Mouse (Mus musculus): ENCODE measurements around the gene Myo9b. TPM values are rescaled to one million over a fixed set of nuclear protein-coding genes. Genes with fewer than 3 reads are reported as not detected.
"Not testable (repeated sequence)": the region's sequence is repeated elsewhere in the genome, so short reads cannot be mapped to it uniquely, and the experiment has no call there.

Gene Myo9b
- 23.0 and 26.7 TPM in 2 replicates for polyA plus RNA-seq (2016; fragmentation: Nextera tagmentation; extraction: Ambion mirVana)

DNA sequence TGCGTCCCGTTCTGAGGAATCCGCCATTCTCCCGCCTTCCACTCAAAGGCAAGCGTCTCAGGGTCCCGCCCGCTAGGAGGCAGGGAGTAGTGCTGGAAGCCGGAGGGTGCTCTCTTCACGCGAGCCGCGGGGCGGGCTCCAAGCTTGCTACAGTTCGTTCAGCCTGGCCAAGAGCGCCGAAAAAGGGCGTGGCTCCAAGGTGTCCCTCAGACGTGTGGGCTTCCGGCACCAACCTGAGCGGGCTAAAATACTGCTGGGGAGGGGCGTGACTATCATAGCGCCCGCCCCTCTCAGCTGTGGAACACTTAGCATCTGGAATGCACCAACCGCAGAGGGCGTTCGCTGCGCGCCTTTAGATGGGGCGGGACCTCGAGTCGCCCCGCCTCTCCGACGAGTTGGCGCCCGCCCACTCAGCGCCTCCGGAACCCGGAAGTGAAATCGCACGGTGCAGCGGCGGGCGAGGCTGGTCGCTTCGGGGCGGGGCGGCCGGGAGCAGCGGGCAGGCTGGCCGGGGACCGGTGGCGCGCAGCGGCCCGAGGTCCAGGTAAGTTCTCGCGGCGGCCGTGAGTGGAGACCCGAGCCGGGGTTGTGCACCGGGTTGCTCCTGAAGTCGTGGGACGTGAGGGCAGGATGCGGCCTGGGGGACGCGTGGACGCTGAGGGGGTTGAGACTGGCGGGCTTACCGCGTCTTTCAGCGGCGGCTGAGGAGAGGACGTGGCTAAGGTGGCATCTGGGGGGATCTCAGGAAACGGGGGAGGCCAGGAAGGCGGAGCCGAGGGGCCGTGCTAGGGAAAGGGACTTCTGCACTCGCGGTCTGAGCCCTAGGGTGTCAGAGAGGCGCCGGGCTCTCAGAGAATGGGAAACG, at the start of gene Myo9b, which contains the start of gene Haus8:
Gene Myo9b, plus strand, starts transcription at position 429 of the 865 bp plus-strand sequence.
Gene Haus8, minus strand, starts transcription at position 649 of the 865 bp plus-strand sequence.
- WGBS, result under 1% methylated on average over 84 of the region's 84 CpGs
- peak; percentile 99 for DNase-seq (ENCODE audit: low spot score)
- Histone ChIP-seq H3K9me3 (no peaks in the 10 kb centered on the region), H3K27me3 (ENCODE audit: insufficient read depth, poor library complexity, severe bottlenecking) (no peaks in the 10 kb centered on the region), H3K36me3 (peaks cover 15% of the 10 kb centered on the region), H3K4me1 (peaks cover 45% of the 10 kb centered on the region), H3K27ac (peak within 1 kb of the TSS; percentile 93), H3K4me3 (peak within 1 kb of the TSS; percentile 89)

DNA sequence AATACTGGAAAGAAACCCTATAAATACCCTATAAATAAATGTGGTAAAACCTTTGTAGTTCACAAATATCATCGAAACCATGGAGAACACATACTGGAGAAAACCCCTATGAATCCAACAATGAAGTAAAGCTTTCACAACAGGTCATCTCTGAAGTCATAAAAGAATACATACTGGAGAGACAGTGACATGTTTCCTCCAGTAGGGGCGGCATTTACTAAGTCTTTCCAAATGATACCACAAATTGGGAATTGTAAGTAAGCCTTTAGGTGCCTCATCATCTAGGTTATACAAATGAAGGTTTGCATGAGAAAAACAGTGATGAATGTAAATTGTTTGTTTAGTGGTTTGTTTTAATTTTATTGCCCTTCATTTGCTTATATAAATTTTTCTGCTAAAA, 48.0 kb upstream of the Myo9b start:
- no peaks in the 10 kb centered on the region for H3K4me1 ChIP-seq
- no peaks in the 10 kb centered on the region for H3K27me3 ChIP-seq (ENCODE audit: insufficient read depth, poor library complexity, severe bottlenecking)
- no peak for DNase-seq (ENCODE audit: low spot score)
- H3K4me3 ChIP-seq, result no peak overlapping the region
- WGBS, result 39% methylated on average over 2 of the region's 2 CpGs
- no peak overlapping the region for H3K27ac ChIP-seq
- H3K9me3 ChIP-seq, result no peaks in the 10 kb centered on the region
- no peaks in the 10 kb centered on the region for H3K36me3 ChIP-seq

DNA sequence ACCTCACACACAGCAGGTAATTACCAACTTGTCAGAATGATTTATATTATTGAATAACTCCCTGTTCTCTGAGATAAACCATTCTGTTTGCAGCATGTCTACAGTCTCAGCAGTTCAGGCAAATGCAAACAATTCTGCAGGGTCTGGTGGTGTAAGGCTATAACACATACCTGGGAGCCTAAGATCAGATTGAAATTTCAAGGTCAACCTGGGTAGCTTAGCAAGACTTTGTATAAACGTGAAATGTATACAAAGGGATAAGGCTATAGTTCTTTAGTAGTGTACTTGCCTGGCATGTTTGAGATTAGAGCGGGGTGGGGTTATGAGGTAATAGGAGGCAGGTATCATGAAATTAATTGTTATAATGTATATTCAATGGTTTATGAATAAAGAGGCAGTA, 29.8 kb upstream of the Myo9b start:
- Histone ChIP-seq H3K27ac (no peak overlapping the region), H3K4me3 (no peak overlapping the region), H3K36me3 (no peaks in the 10 kb centered on the region), H3K27me3 (ENCODE audit: insufficient read depth, poor library complexity, severe bottlenecking) (no peaks in the 10 kb centered on the region), H3K9me3 (no peaks in the 10 kb centered on the region), H3K4me1 (no peaks in the 10 kb centered on the region)
- DNase-seq (ENCODE audit: low spot score), result no peak
- WGBS, result 69% methylated on average over 2 of the region's 2 CpGs

DNA sequence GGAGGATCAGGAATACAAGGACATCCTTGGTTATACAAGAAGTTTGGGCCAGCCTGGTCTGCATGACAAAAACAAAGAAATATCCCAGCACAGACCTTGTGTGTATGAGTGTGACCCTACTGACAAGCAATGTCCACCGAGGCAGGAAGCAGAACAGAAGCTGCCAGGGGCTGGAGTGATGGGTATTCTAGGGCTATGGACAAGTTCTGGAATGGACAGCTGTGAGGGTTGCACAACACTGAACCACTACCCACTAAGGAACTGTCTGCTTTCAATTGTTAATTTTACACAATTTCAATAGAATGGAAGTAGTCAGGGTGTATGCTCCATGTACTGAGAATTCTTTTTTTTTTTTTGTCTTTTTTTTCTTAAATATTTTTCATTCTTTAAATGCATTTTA, 24.3 kb upstream of the Myo9b start:
- Histone ChIP-seq H3K27me3 (ENCODE audit: insufficient read depth, poor library complexity, severe bottlenecking) (no peaks in the 10 kb centered on the region), H3K27ac (no peak overlapping the region), H3K4me3 (no peak overlapping the region), H3K36me3 (peaks cover 26% of the 10 kb centered on the region), H3K9me3 (no peaks in the 10 kb centered on the region), H3K4me1 (no peaks in the 10 kb centered on the region)
- WGBS, result 96% methylated on average over 1 of the region's 1 CpGs
- DNase-seq (ENCODE audit: low spot score), result no peak

DNA sequence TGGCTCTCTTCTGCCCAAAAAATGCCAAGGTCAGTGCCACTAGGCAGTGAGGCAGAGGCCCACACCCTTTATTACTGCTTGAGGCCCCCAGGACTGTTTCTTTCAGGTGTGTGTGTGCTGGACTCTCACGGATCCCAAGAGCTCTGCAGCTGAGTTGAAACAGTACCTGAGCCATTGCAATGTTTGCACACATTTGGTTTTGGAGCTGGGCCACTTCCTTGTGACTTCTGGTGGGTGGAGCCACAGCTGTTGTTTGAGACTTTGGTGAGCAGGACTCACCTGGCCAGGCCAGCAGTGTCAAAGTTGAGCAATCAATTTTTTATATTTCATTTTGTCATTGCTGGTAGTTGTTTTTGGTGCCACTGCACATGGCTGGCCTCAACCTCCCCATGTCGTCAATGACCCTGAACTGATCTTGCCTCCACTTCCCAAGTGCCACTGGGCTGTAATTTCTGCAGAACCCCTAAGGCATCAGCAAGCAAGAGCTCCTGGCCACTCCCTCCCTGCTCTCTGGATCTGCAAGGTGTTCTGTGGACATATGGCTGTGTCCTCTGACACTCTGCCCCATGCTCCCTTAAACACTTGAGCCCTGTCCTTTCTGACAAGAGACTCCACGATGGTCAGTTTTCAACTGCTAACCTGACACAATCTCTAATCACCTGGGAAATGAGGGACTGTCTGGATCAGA, 15.8 kb upstream of the Myo9b start:
- WGBS, result 88% methylated on average over 3 of the region's 3 CpGs
- no peak for DNase-seq (ENCODE audit: low spot score)

DNA sequence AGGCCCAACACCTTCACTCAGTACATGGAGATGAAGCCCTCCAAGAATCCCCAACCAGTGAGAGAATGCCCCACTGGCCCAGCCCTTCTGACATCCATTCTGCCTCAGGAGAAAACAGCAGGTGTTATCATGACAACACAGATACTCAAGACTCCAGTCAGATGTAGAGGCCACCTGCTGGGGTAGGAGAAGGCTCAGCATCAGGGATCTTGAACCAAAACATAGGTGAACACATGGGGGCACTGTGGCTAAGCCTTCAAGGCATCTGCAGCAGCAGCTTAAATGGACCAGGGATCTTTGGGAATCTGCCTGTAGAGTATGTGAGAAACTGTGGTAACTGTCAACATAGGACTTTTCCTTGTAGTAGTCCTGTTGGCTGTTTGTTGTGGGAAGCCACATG, 11.3 kb upstream of the Myo9b start:
- Histone ChIP-seq H3K27ac (no peak overlapping the region), H3K27me3 (ENCODE audit: insufficient read depth, poor library complexity, severe bottlenecking) (no peaks in the 10 kb centered on the region), H3K4me3 (no peak overlapping the region), H3K9me3 (no peaks in the 10 kb centered on the region), H3K4me1 (no peaks in the 10 kb centered on the region), H3K36me3 (peaks cover 56% of the 10 kb centered on the region)
- no peak for DNase-seq (ENCODE audit: low spot score)

More for the DNA sequence above, 15.8 kb upstream of the Myo9b start:
- H3K9me3 ChIP-seq, result no peaks in the 10 kb centered on the region
- no peaks in the 10 kb centered on the region for H3K4me1 ChIP-seq
- peaks cover 70% of the 10 kb centered on the region for H3K36me3 ChIP-seq
- no peak overlapping the region for H3K27ac ChIP-seq
- H3K27me3 ChIP-seq (ENCODE audit: insufficient read depth, poor library complexity, severe bottlenecking), result no peaks in the 10 kb centered on the region
- H3K4me3 ChIP-seq, result no peak overlapping the region

DNA sequence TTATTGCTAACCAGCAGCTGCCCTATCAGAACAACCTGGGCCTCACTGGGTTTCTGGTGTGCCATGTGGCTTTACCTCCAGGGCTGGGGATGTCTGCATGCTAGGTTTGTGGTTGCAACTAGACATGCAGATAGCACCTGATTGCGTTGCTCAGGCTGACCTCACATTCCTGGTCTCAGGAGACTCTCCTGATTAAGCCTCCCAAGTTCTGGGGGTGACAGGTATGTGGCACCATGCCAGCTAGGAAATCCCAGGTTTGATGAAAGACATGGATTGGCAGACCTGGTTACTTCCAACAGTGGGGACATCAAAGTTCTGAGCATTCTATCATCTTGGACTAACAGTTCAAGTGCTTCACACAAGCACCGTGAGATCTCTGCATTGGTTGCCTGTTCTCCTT, 4.8 kb upstream of the Myo9b start:
- Histone ChIP-seq H3K4me1 (peaks cover 17% of the 10 kb centered on the region), H3K4me3 (no peak overlapping the region), H3K36me3 (peaks cover 34% of the 10 kb centered on the region), H3K27me3 (ENCODE audit: insufficient read depth, poor library complexity, severe bottlenecking) (no peaks in the 10 kb centered on the region), H3K27ac (no peak overlapping the region), H3K9me3 (no peaks in the 10 kb centered on the region)
- 84% methylated on average over 2 of the region's 2 CpGs for WGBS
- DNase-seq (ENCODE audit: low spot score), result peak; percentile 74

DNA sequence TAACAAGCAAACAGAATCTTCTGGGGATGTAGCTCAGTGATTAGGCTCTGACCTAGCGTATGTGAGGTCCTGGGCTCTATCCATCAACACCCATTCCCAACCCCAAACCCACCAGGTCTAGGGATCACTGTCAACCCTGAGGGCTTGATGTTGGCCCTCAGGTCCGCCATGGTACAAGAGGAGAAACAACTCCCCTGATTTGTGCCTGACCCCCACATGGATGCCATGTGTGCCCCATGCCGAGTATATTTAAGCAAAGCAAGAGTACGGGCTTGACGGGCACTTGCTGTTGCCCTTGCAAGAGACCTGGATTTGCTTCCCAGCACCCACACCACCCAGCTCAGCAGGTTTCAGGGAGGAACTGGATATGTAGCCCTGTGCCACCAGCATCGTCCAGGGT, 4.2 kb upstream of the Myo9b start:
- not testable (repeated sequence) for H3K9me3 ChIP-seq; H3K4me3 ChIP-seq; H3K27me3 ChIP-seq (ENCODE audit: insufficient read depth, poor library complexity, severe bottlenecking); H3K27ac ChIP-seq
- peak; percentile 33 for DNase-seq (ENCODE audit: low spot score)
- H3K36me3 ChIP-seq, result peaks cover 28% of the 10 kb centered on the region
- 90% methylated on average over 6 of the region's 6 CpGs for WGBS
- H3K4me1 ChIP-seq, result peaks cover 17% of the 10 kb centered on the region

DNA sequence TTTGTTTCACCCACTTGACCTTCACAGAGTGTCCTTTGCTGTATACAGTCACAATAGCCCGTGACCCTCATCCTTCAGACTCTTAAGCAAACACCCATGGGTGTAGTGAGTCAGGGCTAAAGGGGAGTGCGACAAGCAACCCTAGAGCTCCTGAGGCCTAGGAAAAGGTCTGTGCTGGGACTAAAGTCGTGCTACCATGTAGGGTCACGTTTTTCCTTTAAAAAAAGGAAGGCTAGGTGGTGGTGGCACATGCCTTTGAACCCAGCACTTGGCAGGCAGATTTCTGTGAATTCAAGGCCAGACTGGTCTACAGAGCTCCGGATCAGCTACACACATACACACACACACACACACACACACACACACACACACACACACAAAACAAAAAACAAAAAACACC, 884 bp upstream of the Myo9b start:
- H3K27me3 ChIP-seq (ENCODE audit: insufficient read depth, poor library complexity, severe bottlenecking), result no peaks in the 10 kb centered on the region
- H3K36me3 ChIP-seq, result peaks cover 21% of the 10 kb centered on the region
- H3K9me3 ChIP-seq, result no peaks in the 10 kb centered on the region
- no peak for DNase-seq (ENCODE audit: low spot score)
- H3K4me1 ChIP-seq, result peaks cover 45% of the 10 kb centered on the region
- WGBS, result 13% methylated on average over 5 of the region's 5 CpGs
- H3K4me3 ChIP-seq, result peak overlapping the region; percentile 89
- H3K27ac ChIP-seq, result peak overlapping the region; percentile 93

DNA sequence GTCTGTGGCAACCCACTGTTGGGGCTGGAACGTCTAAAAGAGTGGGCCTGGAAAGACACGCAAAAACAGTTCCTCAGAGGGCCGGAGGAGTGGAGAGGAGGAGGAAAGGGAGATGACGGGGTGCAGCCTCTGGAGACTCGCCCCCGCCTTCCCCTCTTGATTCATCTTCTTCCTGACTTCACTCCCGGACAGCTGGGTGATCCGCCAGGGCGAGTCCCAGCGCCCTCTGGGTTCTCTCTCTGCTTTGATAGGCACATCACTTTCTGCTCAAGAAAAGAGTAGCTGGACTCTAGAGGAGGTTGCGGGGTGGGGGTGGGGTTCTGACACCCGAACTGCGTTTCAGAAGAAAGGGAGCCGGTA, 617 bp downstream of the Myo9b start:
- Histone ChIP-seq H3K36me3 (peaks cover 10% of the 10 kb centered on the region), H3K4me1 (peaks cover 45% of the 10 kb centered on the region), H3K9me3 (no peaks in the 10 kb centered on the region), H3K27me3 (ENCODE audit: insufficient read depth, poor library complexity, severe bottlenecking) (no peaks in the 10 kb centered on the region), H3K4me3 (peak overlapping the region; percentile 89), H3K27ac (peak overlapping the region; percentile 93)
- peak; percentile 85 for DNase-seq (ENCODE audit: low spot score)
- WGBS, result 0% methylated on average over 14 of the region's 14 CpGs

DNA sequence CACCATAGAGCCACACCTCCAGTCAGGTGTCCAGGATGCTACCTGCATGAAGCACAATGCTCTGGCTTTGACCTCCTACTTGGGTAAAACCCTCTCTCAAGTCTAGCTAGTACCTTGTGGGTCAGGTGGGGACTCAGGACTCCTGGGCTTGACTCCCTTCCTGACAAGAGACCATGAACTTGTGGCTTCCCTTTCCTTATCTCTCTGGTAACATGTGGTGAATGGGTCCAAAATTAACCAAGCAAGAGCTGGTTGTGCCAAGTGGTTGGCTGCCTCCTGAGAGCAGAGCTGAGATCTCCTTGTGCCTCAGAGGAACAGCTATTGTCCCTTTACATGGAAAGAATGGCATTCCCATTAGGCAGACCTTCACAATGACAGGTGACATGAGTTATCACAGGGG, 2.0 kb downstream of the Myo9b start:
- Histone ChIP-seq H3K4me1 (peaks cover 41% of the 10 kb centered on the region), H3K9me3 (no peaks in the 10 kb centered on the region), H3K4me3 (no peak overlapping the region)

DNA sequence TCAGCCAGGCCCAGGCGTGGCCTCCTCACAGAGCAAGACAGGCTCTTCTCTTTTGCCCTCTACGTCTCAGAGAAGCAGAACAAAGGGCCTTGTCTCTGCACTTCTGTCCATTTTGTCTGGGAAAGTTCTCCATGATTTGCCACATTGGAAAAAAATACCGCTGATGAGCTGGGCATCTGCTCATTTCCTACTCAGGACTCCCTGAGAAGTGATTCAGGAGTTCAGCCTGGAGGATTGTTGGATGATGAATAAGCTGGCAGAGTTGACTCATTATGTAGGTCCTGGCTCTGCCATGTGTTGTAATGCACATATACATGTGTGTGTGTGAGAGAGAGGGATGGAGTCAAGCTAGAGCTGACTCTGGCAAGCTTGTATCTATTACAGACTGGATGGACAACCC, 3.7 kb downstream of the Myo9b start:
- Histone ChIP-seq H3K4me3 (no peak overlapping the region), H3K27me3 (ENCODE audit: insufficient read depth, poor library complexity, severe bottlenecking) (no peaks in the 10 kb centered on the region), H3K4me1 (peaks cover 37% of the 10 kb centered on the region), H3K9me3 (no peaks in the 10 kb centered on the region), H3K36me3 (peaks cover 8% of the 10 kb centered on the region), H3K27ac (no peak overlapping the region)
- 91% methylated on average over 3 of the region's 3 CpGs for WGBS
- no peak for DNase-seq (ENCODE audit: low spot score)

More for the DNA sequence above, 2.0 kb downstream of the Myo9b start:
- no peak for DNase-seq (ENCODE audit: low spot score)
- H3K36me3 ChIP-seq, result peaks cover 8% of the 10 kb centered on the region
- H3K27me3 ChIP-seq (ENCODE audit: insufficient read depth, poor library complexity, severe bottlenecking), result no peaks in the 10 kb centered on the region
- no peak overlapping the region for H3K27ac ChIP-seq

DNA sequence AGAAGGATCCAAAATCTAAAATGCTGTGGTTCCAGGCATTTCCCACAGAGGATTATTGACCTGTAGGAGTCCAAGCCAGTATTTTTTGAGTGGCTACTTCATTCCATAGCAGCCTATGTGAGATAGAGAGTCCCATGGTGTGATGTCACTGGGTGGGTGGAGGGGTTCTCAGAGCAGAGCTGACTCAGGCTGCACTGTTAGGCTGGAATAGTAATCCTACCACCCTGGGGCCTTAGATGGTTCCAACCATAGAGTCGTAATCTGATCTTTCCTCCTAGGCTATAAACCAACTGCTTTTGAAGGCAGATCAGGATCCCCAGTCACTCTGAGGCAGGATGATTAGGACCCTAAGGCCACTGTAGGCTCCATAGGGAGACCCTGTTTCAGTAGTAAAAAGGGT, 6.9 kb downstream of the Myo9b start:
- not testable (repeated sequence) for H3K27ac ChIP-seq; H3K27me3 ChIP-seq (ENCODE audit: insufficient read depth, poor library complexity, severe bottlenecking); H3K36me3 ChIP-seq; H3K9me3 ChIP-seq; DNase-seq (ENCODE audit: low spot score); H3K4me3 ChIP-seq
- WGBS, result 84% methylated on average over 1 of the region's 1 CpGs
- H3K4me1 ChIP-seq, result peaks cover 42% of the 10 kb centered on the region
